In the genomic region with DNA sequence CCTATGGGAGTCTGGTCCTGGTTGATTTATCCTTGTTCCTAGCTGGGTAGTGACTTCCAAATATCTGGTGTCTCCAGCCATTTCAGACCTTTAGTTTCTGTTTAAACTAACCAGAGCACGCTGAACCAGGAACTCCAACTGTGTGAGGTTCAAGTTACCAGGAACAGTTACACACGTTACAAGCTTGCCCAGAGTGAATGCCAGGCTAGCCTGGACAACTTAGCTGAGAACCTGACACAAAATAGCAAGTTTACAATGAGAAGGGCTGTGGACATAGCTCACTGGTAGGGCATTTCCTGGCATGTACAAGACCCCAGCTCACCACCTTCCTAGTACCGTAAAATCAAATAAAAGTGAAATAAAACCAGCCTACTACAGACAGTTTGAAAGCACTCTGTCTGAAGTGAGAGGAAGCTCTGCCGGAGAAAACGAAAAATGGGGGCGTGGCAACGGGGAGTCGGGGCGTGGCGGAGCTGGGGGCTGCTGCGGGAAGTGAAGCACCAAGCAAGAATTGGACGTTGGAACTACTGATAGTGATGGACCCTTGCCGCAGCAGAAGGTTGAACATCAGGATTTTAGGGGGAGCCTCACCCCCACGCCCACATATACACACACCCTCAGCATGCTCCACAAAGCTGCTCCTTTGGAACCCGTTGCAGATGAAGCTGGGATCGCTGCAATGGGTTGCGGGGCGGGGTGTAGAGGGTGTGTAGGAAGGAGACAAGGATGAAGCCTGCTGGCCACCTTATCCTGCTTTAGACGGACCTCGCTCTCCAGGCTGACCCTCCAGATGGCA, we compare ENCODE assay signal across 8 mouse cellular contexts.
DNase-seq lines count a peak whose midpoint lies in the region; ATAC-seq and TF ChIP-seq lines count a peak whose summit lies in the region.

No protein-coding gene starts in this region.

- no peak overlapping the region for H3K9ac ChIP-seq in liver, embryonic 11.5 days (ENCODE audit: low read depth, low read length)

- 0 out of 2 replicates have a peak, but pooled peaks cover 2% of the 10 kb centered on the region for H3K27me3 ChIP-seq in liver, embryonic 11.5 days (replicated peaks; ENCODE audit: control insufficient read depth, insufficient read depth, low read length)

- TF ChIP-seq POLR2A in embryonic fibroblast, embryonic 13.5 days (IDR thresholded peaks at IDR 0.05; ENCODE audit: low read depth, low read length): no peak

- 7% methylated on average over 20 of the region's 20 CpGs for WGBS in liver, embryonic 11.5 days

- H3K9me3 ChIP-seq in liver, embryonic 11.5 days (ENCODE audit: control insufficient read depth, low read length): no peaks in the 10 kb centered on the region

- peak overlapping the region; percentile 63 for H3K4me2 ChIP-seq in liver, embryonic 11.5 days

- H3K36me3 ChIP-seq in liver, embryonic 11.5 days (ENCODE audit: control insufficient read depth, insufficient read depth, low read length): no peaks in the 10 kb centered on the region

- no peaks in the 10 kb centered on the region for H3K4me1 ChIP-seq in embryonic fibroblast, embryonic 13.5 days (ENCODE audit: control insufficient read depth, insufficient read depth, low read length)
- H3K4me1 ChIP-seq in liver, embryonic 11.5 days (replicated peaks; ENCODE audit: control insufficient read depth, insufficient read depth, low read length): no peaks in the 10 kb centered on the region

- peak; percentile 18 for DNase-seq in urinary bladder, postnatal 25 days (ENCODE audit: low spot score)
- DNase-seq in urinary bladder, postnatal 10 days (ENCODE audit: low spot score): no peak
- DNase-seq in liver, embryonic 11.5 days (ENCODE audit: low spot score): peak; percentile 46
- DNase-seq in naive thymus-derived CD4-positive, alpha-beta T cell, adult 2 months (ENCODE audit: low read depth): peak; percentile 44
- peak; percentile 82 to 85 for DNase-seq in thymus, postnatal 36 days
- no peak for DNase-seq in cerebellum, adult 18-20 months

- H3K27ac ChIP-seq in embryonic fibroblast, embryonic 13.5 days (ENCODE audit: insufficient read depth, low read length): no peak overlapping the region
- no peak overlapping the region for H3K27ac ChIP-seq in liver, embryonic 11.5 days (ENCODE audit: low read depth, low read length)

- no peak for TF ChIP-seq CTCF in embryonic fibroblast, embryonic 13.5 days (IDR thresholded peaks at IDR 0.05; ENCODE audit: borderline replicate concordance, insufficient read depth, low read length)

- peak overlapping the region; percentile 35 for H3K4me3 ChIP-seq in embryonic fibroblast, embryonic 13.5 days (ENCODE audit: insufficient read depth, low read length)
- peak overlapping the region; percentile 25 for H3K4me3 ChIP-seq in liver, embryonic 11.5 days (ENCODE audit: low read depth, low read length)

- peak; percentile 63 to 76 for ATAC-seq in hematopoietic stem cell, adult 5-6 weeks (replicated peaks in 1 of 2; ENCODE audit: insufficient read depth in 1 of 2, low FRiP score in 2 of 2, low TSS enrichment in 1 of 2, low read depth in 1 of 2, poor library complexity in 2 of 2, severe bottlenecking in 2 of 2)
- ATAC-seq in liver, embryonic 11.5 days (replicated peaks; ENCODE audit: low FRiP score): no peak

Comparison
In these comparisons a context has a peak if more than half of its experiments do, and no peak if none do; other contexts are left out.
1. DNase-seq: peak in urinary bladder, postnatal 25 days (single experiment), liver, embryonic 11.5 days (single experiment), naive thymus-derived CD4-positive, alpha-beta T cell, adult 2 months (single experiment) and thymus, postnatal 36 days (2 of 2); none in urinary bladder, postnatal 10 days (single experiment) and cerebellum, adult 18-20 months (0 of 2).